In genomic region chr11:78488168-78488567, GRCm38 (mm10) we compare ENCODE assay signal across 8 mouse cellular contexts. TPM values are rescaled to one million over a fixed set of nuclear protein-coding genes. Genes with fewer than 3 reads are reported as not detected.
DNase-seq lines count a peak whose midpoint lies in the region; ATAC-seq and TF ChIP-seq lines count a peak whose summit lies in the region.

No protein-coding gene starts in this region.

- intact Hi-C loops in gastrocnemius, postnatal 36 days (cut with DNase I) = no loop called here

- H3K4me2 ChIP-seq in forebrain, embryonic 12.5 days = no peak overlapping the region

- no peaks in the 10 kb centered on the region for H3K9me3 ChIP-seq in forebrain, embryonic 10.5 days
- no peaks in the 10 kb centered on the region for H3K9me3 ChIP-seq in forebrain, embryonic 12.5 days
- H3K9me3 ChIP-seq in G1E (replicated peaks) = no peaks in the 10 kb centered on the region

- TF ChIP-seq CTCF in G1E (IDR thresholded peaks at IDR 0.05; ENCODE audit: low read depth, low read length) = peak; percentile 54

- peak overlapping the region; percentile 16; the same call in 1 of the 2 replicates for H3K4me3 ChIP-seq in forebrain, embryonic 10.5 days
- no peak overlapping the region for H3K4me3 ChIP-seq in forebrain, embryonic 12.5 days (replicated peaks)
- H3K4me3 ChIP-seq in G1E (ENCODE audit: low read depth, low read length) = no peak overlapping the region

- 4% methylated on average over 8 of the region's 8 CpGs for WGBS in forebrain, embryonic 10.5 days
- 4% methylated on average over 8 of the region's 8 CpGs for WGBS in forebrain, embryonic 12.5 days

- H3K27ac ChIP-seq in forebrain, embryonic 10.5 days = no peak overlapping the region
- no peak overlapping the region for H3K27ac ChIP-seq in forebrain, embryonic 12.5 days

- ATAC-seq in forebrain, embryonic 12.5 days (ENCODE audit: low FRiP score) = no peak
- ATAC-seq in G1E (ENCODE audit: extremely low read depth, insufficient number of reproducible peaks, low FRiP score, poor library complexity, severe bottlenecking) = no peak

- peaks cover 91% of the 10 kb centered on the region for H3K27me3 ChIP-seq in forebrain, embryonic 10.5 days (ENCODE audit: poor library complexity, severe bottlenecking)
- peaks cover 57% of the 10 kb centered on the region for H3K27me3 ChIP-seq in forebrain, embryonic 12.5 days
- H3K27me3 ChIP-seq in G1E (ENCODE audit: insufficient read depth, low read length) = peaks cover 33% of the 10 kb centered on the region

- peak; percentile 79 for DNase-seq in forebrain, embryonic 10.5 days (ENCODE audit: extremely low spot score, low spot score)
- peak; percentile 68 for DNase-seq in G1E (ENCODE audit: low spot score)
- DNase-seq in cerebellum, adult 9-10 months = peak; percentile 86
- peak; percentile 44 to 69 for DNase-seq in gastrocnemius, postnatal 36 days
- DNase-seq in layer of hippocampus, postnatal 10 days (ENCODE audit: low spot score in 2 of 2) = peak; percentile 91 to 93
- peak; percentile 79 for DNase-seq in mesoderm, embryonic 11.5 days (ENCODE audit: low read depth, low spot score)
- peak; percentile 52 to 79 for DNase-seq in spleen, postnatal 4 days (ENCODE audit: low spot score in 2 of 2)

- no peak overlapping the region for H3K9ac ChIP-seq in forebrain, embryonic 12.5 days

- peaks cover 15% of the 10 kb centered on the region for H3K4me1 ChIP-seq in forebrain, embryonic 10.5 days
- H3K4me1 ChIP-seq in forebrain, embryonic 12.5 days = peaks cover 12% of the 10 kb centered on the region
- H3K4me1 ChIP-seq in G1E (ENCODE audit: insufficient read depth, low read depth, low read length) = no peaks in the 10 kb centered on the region; the same call in 1 of the 2 replicates

- H3K36me3 ChIP-seq in forebrain, embryonic 10.5 days (replicated peaks) = no peaks in the 10 kb centered on the region
- H3K36me3 ChIP-seq in forebrain, embryonic 12.5 days (replicated peaks) = peaks cover 13% of the 10 kb centered on the region
- no peaks in the 10 kb centered on the region for H3K36me3 ChIP-seq in G1E (replicated peaks)

RNA-seq across cellular contexts. Expression of gene Sarm1, which starts 9.4 kb away (rescaled TPM):
- 9.4 and 9.8 TPM in 2 replicates for polyA plus RNA-seq in forebrain, embryonic 10.5 days (2016; fragmentation: Nextera tagmentation; extraction: Ambion mirVana)
- polyA plus RNA-seq in forebrain, embryonic 12.5 days (2016; fragmentation: Nextera tagmentation; extraction: Ambion mirVana) = 32.1 and 34.8 TPM in 2 replicates
- not detected in 2 replicates for total RNA-seq in G1E (2014; fragmentation: Nextera tagmentation)
- 0.06 and 0.22 TPM in 2 replicates for total RNA-seq in G1E (2017)
- not detected in 2 replicates for polyA plus RNA-seq in G1E (2012)
- 1 to 10 TPM in 1 of 2 experiments, under 1 TPM in 1; 0.69 to 1.1 TPM for total RNA-seq in gastrocnemius, postnatal 36 days (2021)
- total RNA-seq in layer of hippocampus, postnatal 10 days (2021) = 10 to 100 TPM; 55.9 to 59.0 TPM

RNA-seq across cellular contexts. Expression of gene Vtn, which starts 10.7 kb away (rescaled TPM):
- 23.7 and 25.0 TPM in 2 replicates for polyA plus RNA-seq in forebrain, embryonic 10.5 days (2016; fragmentation: Nextera tagmentation; extraction: Ambion mirVana)
- 32.8 and 36.9 TPM in 2 replicates for polyA plus RNA-seq in forebrain, embryonic 12.5 days (2016; fragmentation: Nextera tagmentation; extraction: Ambion mirVana)
- total RNA-seq in G1E (2014; fragmentation: Nextera tagmentation) = not detected in 2 replicates
- not detected in 2 replicates for total RNA-seq in G1E (2017)
- not detected in 2 replicates for polyA plus RNA-seq in G1E (2012)
- 10 to 100 TPM; 11.4 to 12.2 TPM for total RNA-seq in gastrocnemius, postnatal 36 days (2021)
- total RNA-seq in layer of hippocampus, postnatal 10 days (2021) = 10 to 100 TPM; 65.7 to 66.3 TPM

RNA-seq across cellular contexts. Expression of gene Sebox, which starts 15.1 kb away (rescaled TPM):
- not detected in 2 replicates for polyA plus RNA-seq in forebrain, embryonic 10.5 days (2016; fragmentation: Nextera tagmentation; extraction: Ambion mirVana)
- polyA plus RNA-seq in forebrain, embryonic 12.5 days (2016; fragmentation: Nextera tagmentation; extraction: Ambion mirVana) = not detected in 2 replicates
- total RNA-seq in G1E (2014; fragmentation: Nextera tagmentation) = not detected in 2 replicates
- total RNA-seq in G1E (2017) = 0.23 TPM in 1 of 2 replicates, not detected in the other
- not detected in 2 replicates for polyA plus RNA-seq in G1E (2012)
- total RNA-seq in gastrocnemius, postnatal 36 days (2021) = not detected
- 1 to 10 TPM; 2.4 to 3.1 TPM for total RNA-seq in layer of hippocampus, postnatal 10 days (2021)

RNA-seq across cellular contexts. Expression of gene Slc46a1, which starts 22.7 kb away (rescaled TPM):
- 20.9 and 21.1 TPM in 2 replicates for polyA plus RNA-seq in forebrain, embryonic 10.5 days (2016; fragmentation: Nextera tagmentation; extraction: Ambion mirVana)
- 18.4 and 19.2 TPM in 2 replicates for polyA plus RNA-seq in forebrain, embryonic 12.5 days (2016; fragmentation: Nextera tagmentation; extraction: Ambion mirVana)
- total RNA-seq in G1E (2014; fragmentation: Nextera tagmentation) = not detected in 2 replicates
- total RNA-seq in G1E (2017) = 0.11 and 0.12 TPM in 2 replicates
- not detected in 2 replicates for polyA plus RNA-seq in G1E (2012)
- 1 to 10 TPM in 1 of 2 experiments, under 1 TPM in 1; 0.67 to 1.2 TPM for total RNA-seq in gastrocnemius, postnatal 36 days (2021)
- total RNA-seq in layer of hippocampus, postnatal 10 days (2021) = 10 to 100 TPM; 10.7 to 13.0 TPM

RNA-seq across cellular contexts. Expression of gene Tmem199, which starts 23.8 kb away (rescaled TPM):
- polyA plus RNA-seq in forebrain, embryonic 10.5 days (2016; fragmentation: Nextera tagmentation; extraction: Ambion mirVana) = 76.7 and 78.5 TPM in 2 replicates
- polyA plus RNA-seq in forebrain, embryonic 12.5 days (2016; fragmentation: Nextera tagmentation; extraction: Ambion mirVana) = 76.8 and 79.7 TPM in 2 replicates
- 19.7 and 25.8 TPM in 2 replicates for total RNA-seq in G1E (2014; fragmentation: Nextera tagmentation)
- 51.6 and 60.5 TPM in 2 replicates for total RNA-seq in G1E (2017)
- polyA plus RNA-seq in G1E (2012) = 15.8 and 17.4 TPM in 2 replicates
- 10 to 100 TPM; 11.9 to 12.3 TPM for total RNA-seq in gastrocnemius, postnatal 36 days (2021)
- 10 to 100 TPM; 34.2 to 40.6 TPM for total RNA-seq in layer of hippocampus, postnatal 10 days (2021)

Comparison
In these comparisons a context has a peak if more than half of its experiments do, and no peak if none do; other contexts are left out.
1. RNA of gene Sarm1, which starts 9.4 kb away (total RNA-seq): 55.9 to 59.0 TPM in layer of hippocampus, postnatal 10 days; 0.69 to 1.1 TPM in gastrocnemius, postnatal 36 days and 0.06 to 0.22 TPM in G1E; every median in the first group is over 10 times any median in the second.
2. RNA of gene Vtn, which starts 10.7 kb away (total RNA-seq): 65.7 to 66.3 TPM in layer of hippocampus, postnatal 10 days and 11.4 to 12.2 TPM in gastrocnemius, postnatal 36 days; not detected in G1E; every median in the first group is over 10 times any median in the second.
3. Peak in every context shown above with its lines, with median percentiles within 50 percentile points of each other: DNase-seq.